Mouse (Mus musculus) liver, embryonic 14.5 days (tissue): ENCODE data around the gene Zbtb3.

Experiments
- CTCF ChIP-seq: IDR thresholded peaks from 2 replicates; pipeline ENCODE4 v1.5.1; 2016; ENCODE audit warnings: antibody characterized with exemption, low read depth, control low read depth
- EP300 ChIP-seq: IDR thresholded peaks from 2 replicates; pipeline ENCODE4 v1.6.1; 2016; ENCODE audit warnings: antibody characterized with exemption, low read depth

- TF ChIP-seq EP300 (no peak), CTCF (no peak)
Measured at GRCm38 (mm10) chr19:8838041-8838730, 35.8 kb downstream of the Zbtb3 start.
